Mouse (Mus musculus) intestine, embryonic 15.5 days (tissue): ENCODE results near the gene Gm11027. TPM values are rescaled to one million over a fixed set of nuclear protein-coding genes. Genes with fewer than 3 reads are reported as not detected.

Source experiments
- ATAC-seq: fragments of 200-750 bp; cut with Nextera tagmentation; 2 replicates; pipeline ENCODE4 v1.8.0; 2017; ENCODE audit warnings: moderate TSS enrichment, moderate library complexity
- H3K27ac ChIP-seq: fragments of 300-500 bp; sonication (generic); 2 replicates; pipeline ENCODE4 v1.5.1; 2015; ENCODE audit warnings: mild to moderate bottlenecking, inconsistent platforms
- H3K27me3 ChIP-seq: fragments of 300-500 bp; sonication (generic); replicated peaks from 2 replicates; pipeline ENCODE4 v1.6.1; 2015; ENCODE audit warnings: inconsistent platforms
- H3K36me3 ChIP-seq: fragments of 300-500 bp; sonication (generic); 2 replicates; pipeline ENCODE4 v1.6.1; 2015; ENCODE audit warnings: inconsistent platforms
- H3K4me1 ChIP-seq: fragments of 300-500 bp; sonication (generic); replicated peaks from 2 replicates; pipeline ENCODE4 v1.6.1; 2015; ENCODE audit warnings: inconsistent platforms
- H3K4me2 ChIP-seq: fragments of 300-500 bp; sonication (generic); replicated peaks from 2 replicates; pipeline ENCODE4 v1.6.1; 2015; ENCODE audit warnings: mild to moderate bottlenecking, inconsistent platforms
- H3K4me3 ChIP-seq: fragments of 300-500 bp; sonication (generic); replicated peaks from 2 replicates; pipeline ENCODE4 v1.5.1; 2015; ENCODE audit warnings: inconsistent platforms
- H3K9ac ChIP-seq: fragments of 300-500 bp; sonication (generic); 2 replicates; pipeline ENCODE4 v1.6.1; 2015; ENCODE audit warnings: inconsistent platforms
- H3K9me3 ChIP-seq: fragments of 300-500 bp; sonication (generic); 2 replicates; pipeline ENCODE4 v1.6.1; 2016; ENCODE audit warnings: inconsistent platforms
- WGBS: fragments of 180-500 bp; shearing (Covaris S2); methylation state at CpG from one replicate; pipeline ENCODE4 v1.1.7; 2015; 5-methylcytosine and 5-hydroxymethylcytosine counted together
- polyA plus RNA-seq: library from polyadenylated mRNA; unstranded; fragments of >200 nt; fragmentation: Nextera tagmentation; extraction: Ambion mirVana; gene quantifications from 2 replicates; pipeline ENCODE4 v1.2.1, GENCODE M21; 2015

Gm11027 gene
- polyA plus RNA-seq, 1 experiment from 2014 or later, result not detected

- H3K36me3 ChIP-seq, result no peaks in the 10 kb centered on the region
Measured at GRCm38 (mm10) chr12:116262555-116263341, 12.4 kb upstream of the Gm11027 start, which contains the start of gene Wdr60. Gene Wdr60, minus strand, starts transcription at chr12:116263022.

GRCm38 (mm10) chr12:116264756-116265155 lies 10.4 kb upstream of the Gm11027 start:
- WGBS, result 89% methylated on average over 2 of the region's 2 CpGs
- Histone ChIP-seq H3K36me3 (no peaks in the 10 kb centered on the region), H3K4me3 (no peak overlapping the region), H3K27me3 (0 out of 2 replicates have a peak, but pooled peaks cover 3% of the 10 kb centered on the region), H3K27ac (no peak overlapping the region), H3K4me1 (no peaks in the 10 kb centered on the region), H3K4me2 (no peak overlapping the region), H3K9ac (no peak overlapping the region), H3K9me3 (no peaks in the 10 kb centered on the region)
- no peak for ATAC-seq

More at GRCm38 (mm10) chr12:116262555-116263341, 12.4 kb upstream of the Gm11027 start, which contains the start of gene Wdr60:
- peak within 1 kb of the TSS; percentile 82 for H3K4me3 ChIP-seq
- peak; percentile 100 for ATAC-seq
- no peaks in the 10 kb centered on the region for H3K9me3 ChIP-seq
- peak within 1 kb of the TSS; percentile 66 for H3K9ac ChIP-seq
- no peaks in the 10 kb centered on the region for H3K27me3 ChIP-seq
- 3% methylated on average over 47 of the region's 47 CpGs for WGBS
- peak within 1 kb of the TSS; percentile 66 for H3K4me2 ChIP-seq
- H3K4me1 ChIP-seq, result no peaks in the 10 kb centered on the region
- peak within 1 kb of the TSS; percentile 79 for H3K27ac ChIP-seq

DNA sequence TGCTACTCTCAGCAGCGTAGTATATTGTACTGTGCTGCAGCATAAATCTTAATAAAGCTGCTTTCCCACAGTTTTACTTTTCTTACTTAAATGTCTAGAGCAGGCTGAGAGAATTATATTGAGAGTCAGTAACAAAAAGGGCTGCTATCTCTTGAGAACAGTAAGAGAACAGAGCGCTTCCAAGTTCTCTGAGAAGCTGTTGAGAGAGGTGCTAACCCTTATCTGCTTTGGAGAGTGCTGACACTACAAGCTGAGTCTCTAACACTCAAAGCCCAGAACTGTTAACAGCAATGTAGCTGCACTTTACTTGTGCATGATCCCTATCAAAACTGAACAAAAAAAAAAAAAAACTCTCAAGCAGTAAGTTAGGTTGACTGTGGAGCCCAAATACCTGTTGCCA lies 9.9 kb upstream of the Gm11027 start:
- H3K9ac ChIP-seq, result no peak overlapping the region
- H3K4me1 ChIP-seq, result no peaks in the 10 kb centered on the region
- 0 out of 2 replicates have a peak, but pooled peaks cover 3% of the 10 kb centered on the region for H3K27me3 ChIP-seq
- H3K4me2 ChIP-seq, result no peak overlapping the region
- no peaks in the 10 kb centered on the region for H3K9me3 ChIP-seq
- no peaks in the 10 kb centered on the region for H3K36me3 ChIP-seq
- no peak overlapping the region for H3K27ac ChIP-seq
- ATAC-seq, result no peak
- H3K4me3 ChIP-seq, result no peak overlapping the region
- WGBS, result 66% methylated on average over 2 of the region's 2 CpGs

DNA sequence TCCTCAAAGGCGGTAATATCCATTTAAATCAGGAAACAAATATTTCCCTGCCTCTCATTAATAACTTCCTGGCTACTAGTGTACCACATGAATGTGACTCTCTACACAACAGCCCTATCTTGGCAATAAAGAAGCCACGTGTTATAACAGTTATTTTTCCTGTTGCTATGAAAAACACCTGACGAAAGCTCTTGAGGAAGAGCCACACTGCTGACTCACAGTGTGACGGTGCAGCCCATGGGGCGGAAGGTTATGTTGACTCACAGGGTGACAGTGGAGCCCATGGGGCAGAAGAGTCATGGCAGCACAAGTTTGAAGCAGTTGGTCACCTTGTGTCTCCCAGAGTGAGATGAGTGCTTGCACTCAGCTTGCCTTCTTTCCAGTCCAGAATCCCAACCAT lies 5.7 kb upstream of the Gm11027 start:
- peak; percentile 46 for ATAC-seq

DNA sequence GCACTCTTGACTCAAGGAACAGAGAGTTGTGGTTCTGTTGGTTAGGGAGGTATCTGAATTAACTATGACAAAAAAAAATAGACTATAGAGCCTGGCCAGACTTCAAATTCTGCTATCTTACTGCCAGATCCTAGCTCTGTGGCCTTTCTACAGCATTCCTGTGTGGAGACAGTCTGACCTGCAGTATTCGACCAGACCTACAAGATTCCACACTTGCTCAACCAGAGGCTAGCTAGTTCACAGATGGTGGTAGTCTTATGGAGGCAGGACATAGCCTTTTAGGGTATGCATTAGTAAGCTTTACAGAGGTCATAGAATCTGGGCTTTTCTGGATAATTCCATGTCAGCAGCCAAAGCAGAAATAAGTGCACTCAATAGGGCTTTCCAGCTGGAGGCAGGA lies 4.6 kb upstream of the Gm11027 start:
- Histone ChIP-seq H3K27ac (no peak overlapping the region), H3K9me3 (no peaks in the 10 kb centered on the region), H3K27me3 (0 out of 2 replicates have a peak, but pooled peaks cover 3% of the 10 kb centered on the region), H3K36me3 (no peaks in the 10 kb centered on the region), H3K4me1 (no peaks in the 10 kb centered on the region), H3K9ac (no peak overlapping the region), H3K4me2 (no peak overlapping the region), H3K4me3 (no peak overlapping the region)
- WGBS, result 79% methylated on average over 1 of the region's 1 CpGs
- no peak for ATAC-seq

More for the DNA sequence above, 5.7 kb upstream of the Gm11027 start:
- no peaks in the 10 kb centered on the region for H3K4me1 ChIP-seq
- H3K9me3 ChIP-seq, result no peaks in the 10 kb centered on the region
- no peak overlapping the region for H3K4me2 ChIP-seq
- no peak overlapping the region for H3K4me3 ChIP-seq
- H3K36me3 ChIP-seq, result no peaks in the 10 kb centered on the region
- 0 out of 2 replicates have a peak, but pooled peaks cover 3% of the 10 kb centered on the region for H3K27me3 ChIP-seq
- no peak overlapping the region for H3K9ac ChIP-seq
- H3K27ac ChIP-seq, result no peak overlapping the region
- 68% methylated on average over 5 of the region's 5 CpGs for WGBS

DNA sequence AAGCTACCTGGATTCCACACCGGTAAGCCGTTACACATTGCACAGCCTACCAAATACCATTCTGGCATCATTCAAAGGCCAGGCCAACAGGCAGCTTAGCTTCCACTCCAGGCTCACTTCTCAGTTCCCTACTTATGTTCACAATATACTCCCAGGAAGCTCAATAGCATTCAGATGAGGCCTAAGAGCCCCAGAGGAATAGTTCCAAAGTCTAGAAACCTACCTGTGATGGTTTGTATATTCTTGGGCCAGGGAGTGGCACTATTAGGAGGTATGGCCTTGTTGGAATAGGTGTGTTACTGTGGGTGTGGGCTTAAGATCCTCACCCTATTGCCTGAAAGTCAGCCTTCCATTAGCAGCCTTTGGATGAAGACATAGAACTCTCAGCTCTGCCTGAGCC lies 4.1 kb upstream of the Gm11027 start:
- Histone ChIP-seq H3K4me2 (no peak overlapping the region), H3K9ac (no peak overlapping the region), H3K27ac (no peak overlapping the region), H3K27me3 (0 out of 2 replicates have a peak, but pooled peaks cover 3% of the 10 kb centered on the region), H3K4me3 (no peak overlapping the region), H3K36me3 (no peaks in the 10 kb centered on the region), H3K9me3 (no peaks in the 10 kb centered on the region), H3K4me1 (no peaks in the 10 kb centered on the region)
- 93% methylated on average over 2 of the region's 2 CpGs for WGBS
- ATAC-seq, result peak; percentile 76

GRCm38 (mm10) chr12:116273733-116274132 lies 1.5 kb upstream of the Gm11027 start:
- WGBS, result 55% methylated on average over 1 of the region's 1 CpGs
- Histone ChIP-seq H3K9ac (no peak overlapping the region), H3K36me3 (no peaks in the 10 kb centered on the region), H3K4me2 (no peak overlapping the region), H3K27ac (no peak overlapping the region), H3K9me3 (no peaks in the 10 kb centered on the region), H3K4me3 (no peak overlapping the region), H3K4me1 (no peaks in the 10 kb centered on the region), H3K27me3 (0 out of 2 replicates have a peak, but pooled peaks cover 3% of the 10 kb centered on the region)
- no peak for ATAC-seq

GRCm38 (mm10) chr12:116275631-116276030 lies 445 bp downstream of the Gm11027 start:
- WGBS, result 81% methylated on average over 4 of the region's 4 CpGs
- ATAC-seq, result no peak

GRCm38 (mm10) chr12:116276961-116277360 lies 1.8 kb downstream of the Gm11027 start:
- no peak for ATAC-seq
- Histone ChIP-seq H3K9ac (no peak overlapping the region), H3K4me2 (no peak overlapping the region), H3K4me1 (no peaks in the 10 kb centered on the region), H3K4me3 (no peak overlapping the region), H3K27ac (no peak overlapping the region), H3K9me3 (no peaks in the 10 kb centered on the region), H3K36me3 (no peaks in the 10 kb centered on the region), H3K27me3 (no peaks in the 10 kb centered on the region)
- 69% methylated on average over 2 of the region's 2 CpGs for WGBS

More at GRCm38 (mm10) chr12:116275631-116276030, 445 bp downstream of the Gm11027 start:
- no peak overlapping the region for H3K27ac ChIP-seq
- H3K27me3 ChIP-seq, result no peaks in the 10 kb centered on the region
- no peaks in the 10 kb centered on the region for H3K36me3 ChIP-seq
- no peak overlapping the region for H3K4me2 ChIP-seq
- no peak overlapping the region for H3K9ac ChIP-seq
- H3K9me3 ChIP-seq, result no peaks in the 10 kb centered on the region
- no peaks in the 10 kb centered on the region for H3K4me1 ChIP-seq
- H3K4me3 ChIP-seq, result no peak overlapping the region

GRCm38 (mm10) chr12:116278541-116278940 lies 3.4 kb downstream of the Gm11027 start:
- Histone ChIP-seq H3K4me2 (no peak overlapping the region), H3K27ac (no peak overlapping the region), H3K4me1 (no peaks in the 10 kb centered on the region), H3K27me3 (no peaks in the 10 kb centered on the region), H3K9ac (no peak overlapping the region), H3K9me3 (no peaks in the 10 kb centered on the region), H3K36me3 (no peaks in the 10 kb centered on the region), H3K4me3 (no peak overlapping the region)
- 100% methylated on average over 1 of the region's 1 CpGs for WGBS
- no peak for ATAC-seq

DNA sequence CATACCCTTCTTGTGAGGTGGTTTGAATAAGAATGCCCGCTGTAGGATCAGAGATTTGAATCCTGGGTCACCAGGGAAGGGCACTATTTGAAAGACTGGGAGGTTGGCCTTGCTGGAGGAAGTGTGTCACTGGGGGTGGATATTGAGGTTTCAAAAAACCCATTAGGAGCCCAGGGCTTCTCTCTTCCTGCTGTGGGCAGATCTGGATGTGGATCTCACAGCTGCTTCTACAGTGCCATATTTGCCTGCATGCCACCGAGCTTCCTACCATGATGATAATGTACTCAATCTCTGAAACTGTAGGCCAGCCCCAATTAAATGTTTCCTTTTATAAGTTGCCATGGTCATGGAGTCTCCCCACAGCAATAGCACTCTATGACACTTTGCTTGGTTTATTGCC lies 4.0 kb downstream of the Gm11027 start:
- no peak overlapping the region for H3K27ac ChIP-seq
- no peak overlapping the region for H3K9ac ChIP-seq
- no peaks in the 10 kb centered on the region for H3K4me1 ChIP-seq
- 95% methylated on average over 2 of the region's 2 CpGs for WGBS
- H3K9me3 ChIP-seq, result no peaks in the 10 kb centered on the region
- no peak overlapping the region for H3K4me3 ChIP-seq
- H3K4me2 ChIP-seq, result no peak overlapping the region
- ATAC-seq, result no peak
- H3K36me3 ChIP-seq, result no peaks in the 10 kb centered on the region
- no peaks in the 10 kb centered on the region for H3K27me3 ChIP-seq

DNA sequence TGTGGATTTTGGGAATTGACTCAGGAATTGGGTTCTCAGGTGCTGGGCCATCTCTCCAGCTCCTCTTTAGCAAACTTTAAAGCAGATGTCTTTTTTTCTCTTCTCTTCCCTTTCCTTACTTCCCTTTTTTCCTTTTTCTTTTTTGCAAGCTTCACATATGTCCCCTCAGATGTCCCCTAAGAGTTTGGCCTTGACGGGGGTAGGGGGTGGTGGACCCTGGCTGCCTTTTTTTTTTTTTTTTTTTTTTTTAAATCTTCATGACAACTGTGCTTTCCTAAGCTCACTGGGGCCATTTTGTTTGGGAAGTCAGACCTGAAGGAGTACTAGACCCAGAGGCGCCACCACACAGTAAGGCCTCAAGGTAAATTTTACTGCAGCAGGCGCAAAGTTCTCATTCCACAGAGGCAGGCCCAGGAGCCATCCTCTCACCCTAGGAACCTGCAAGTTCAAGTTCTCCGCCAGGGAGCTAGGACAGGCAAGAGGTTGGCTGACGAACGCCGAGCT lies 5.0 kb downstream of the Gm11027 start:
- peak overlapping the region; percentile 94 for H3K4me3 ChIP-seq
- H3K27ac ChIP-seq, result peak overlapping the region; percentile 99
- H3K36me3 ChIP-seq, result no peaks in the 10 kb centered on the region
- ATAC-seq, result peak; percentile 48
- 2% methylated on average over 7 of the region's 7 CpGs for WGBS
- peak overlapping the region; percentile 74 for H3K9ac ChIP-seq
- H3K9me3 ChIP-seq, result no peaks in the 10 kb centered on the region
- peak overlapping the region; percentile 63 for H3K4me2 ChIP-seq
- no peaks in the 10 kb centered on the region for H3K4me1 ChIP-seq
- no peaks in the 10 kb centered on the region for H3K27me3 ChIP-seq
